Mouse (Mus musculus): ENCODE measurements around the gene Mapk1. TPM values are rescaled to one million over a fixed set of nuclear protein-coding genes. Genes with fewer than 3 reads are reported as not detected.
"Not testable (repeated sequence)": the region's sequence is repeated elsewhere in the genome, so short reads cannot be mapped to it uniquely, and the experiment has no call there.

Gene Mapk1
- polyA plus RNA-seq, 1 experiment from 2014 or later = 147 TPM

DNA sequence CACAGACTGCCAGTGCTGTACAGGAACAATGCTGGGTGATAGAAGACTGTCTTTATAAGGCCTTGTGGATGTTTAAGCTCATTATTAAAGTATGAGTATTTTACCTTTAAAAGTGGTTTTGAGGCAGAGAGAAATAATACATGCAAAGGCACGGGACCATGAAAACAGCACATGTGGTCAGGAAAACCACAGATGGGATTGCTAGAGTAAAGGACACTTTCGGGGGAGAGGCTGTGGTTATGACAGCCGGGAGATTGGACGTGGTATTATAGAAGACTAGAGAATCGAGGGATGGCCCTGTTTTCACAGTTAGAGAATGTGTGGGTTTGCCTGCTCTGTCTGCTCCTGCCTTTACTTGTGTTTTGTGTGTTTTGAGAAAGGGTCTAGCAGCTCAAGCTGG is 5.7 kb downstream of the Mapk1 start:
- no peak overlapping the region for H3K27ac ChIP-seq (replicated peaks)
- H3K4me3 ChIP-seq = no peak overlapping the region
- H3K4me1 ChIP-seq = peaks cover 19% of the 10 kb centered on the region
- no peaks in the 10 kb centered on the region for H3K27me3 ChIP-seq (ENCODE audit: low read depth, poor library complexity, severe bottlenecking)
- 93% methylated on average over 5 of the region's 5 CpGs for WGBS
- no peak for DNase-seq (ENCODE audit: low spot score)
- H3K9me3 ChIP-seq (replicated peaks) = no peaks in the 10 kb centered on the region
- peaks cover 67% of the 10 kb centered on the region for H3K36me3 ChIP-seq

DNA sequence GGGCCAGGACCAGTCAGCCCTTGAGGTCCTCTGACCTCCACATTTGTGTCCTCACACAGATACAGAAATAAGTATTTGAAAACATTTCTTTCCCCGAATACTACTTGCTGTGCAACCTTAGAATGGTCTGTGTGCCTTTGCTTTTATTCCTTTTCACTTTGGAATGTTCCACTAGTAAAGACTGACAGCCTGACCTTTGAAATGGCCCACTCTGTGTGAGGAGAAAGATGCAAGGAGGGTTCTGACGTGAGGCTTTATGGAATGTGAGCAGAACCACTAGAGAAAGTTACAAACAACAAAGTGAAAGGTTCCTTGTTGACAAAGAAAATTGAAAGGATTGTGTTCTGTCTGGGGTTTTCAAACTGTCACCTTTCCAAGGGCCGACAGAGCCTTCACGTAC is 6.8 kb downstream of the Mapk1 start:
- peaks cover 78% of the 10 kb centered on the region for H3K36me3 ChIP-seq
- WGBS = 85% methylated on average over 4 of the region's 4 CpGs

DNA sequence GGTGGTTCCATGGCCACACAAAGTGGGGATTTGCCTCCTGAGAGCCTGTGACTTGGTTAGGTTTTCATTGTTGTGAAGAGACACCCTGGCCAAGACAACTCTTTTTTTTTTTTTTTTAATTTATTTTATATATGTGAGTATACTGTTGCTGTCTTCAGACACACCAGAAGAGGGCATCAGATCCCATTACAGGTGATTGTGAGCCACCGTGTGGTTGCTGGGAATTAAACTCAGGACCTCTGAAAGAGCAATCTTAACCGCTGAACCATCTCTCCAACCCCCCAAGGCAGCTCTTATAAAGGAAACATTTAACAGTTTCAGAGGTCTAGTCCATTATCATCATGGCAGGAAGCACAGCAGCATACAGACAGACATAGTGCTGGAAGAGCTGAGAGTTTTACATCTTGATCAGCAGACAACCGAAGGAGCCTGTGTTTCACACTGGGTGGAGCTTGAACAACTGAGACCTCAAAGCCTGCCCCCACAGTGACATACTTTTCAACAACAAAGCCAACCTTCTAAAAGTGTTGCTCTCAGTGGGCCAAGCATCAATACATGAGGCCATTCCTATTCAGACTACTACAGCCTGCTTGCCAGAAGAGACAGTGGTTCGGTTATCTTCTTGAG is 11.4 kb downstream of the Mapk1 start:
- no peaks in the 10 kb centered on the region for H3K27me3 ChIP-seq (ENCODE audit: low read depth, poor library complexity, severe bottlenecking)
- DNase-seq (ENCODE audit: low spot score) = no peak
- WGBS = 92% methylated on average over 4 of the region's 4 CpGs
- H3K36me3 ChIP-seq = peaks cover 51% of the 10 kb centered on the region
- H3K4me1 ChIP-seq = no peaks in the 10 kb centered on the region
- no peak overlapping the region for H3K4me3 ChIP-seq
- H3K27ac ChIP-seq (replicated peaks) = no peak overlapping the region
- no peaks in the 10 kb centered on the region for H3K9me3 ChIP-seq (replicated peaks)

More for the DNA sequence above, 6.8 kb downstream of the Mapk1 start:
- Histone ChIP-seq H3K9me3 (replicated peaks) (no peaks in the 10 kb centered on the region), H3K27me3 (ENCODE audit: low read depth, poor library complexity, severe bottlenecking) (no peaks in the 10 kb centered on the region), H3K4me1 (peaks cover 11% of the 10 kb centered on the region), H3K27ac (replicated peaks) (no peak overlapping the region), H3K4me3 (no peak overlapping the region)
- DNase-seq (ENCODE audit: low spot score) = no peak

DNA sequence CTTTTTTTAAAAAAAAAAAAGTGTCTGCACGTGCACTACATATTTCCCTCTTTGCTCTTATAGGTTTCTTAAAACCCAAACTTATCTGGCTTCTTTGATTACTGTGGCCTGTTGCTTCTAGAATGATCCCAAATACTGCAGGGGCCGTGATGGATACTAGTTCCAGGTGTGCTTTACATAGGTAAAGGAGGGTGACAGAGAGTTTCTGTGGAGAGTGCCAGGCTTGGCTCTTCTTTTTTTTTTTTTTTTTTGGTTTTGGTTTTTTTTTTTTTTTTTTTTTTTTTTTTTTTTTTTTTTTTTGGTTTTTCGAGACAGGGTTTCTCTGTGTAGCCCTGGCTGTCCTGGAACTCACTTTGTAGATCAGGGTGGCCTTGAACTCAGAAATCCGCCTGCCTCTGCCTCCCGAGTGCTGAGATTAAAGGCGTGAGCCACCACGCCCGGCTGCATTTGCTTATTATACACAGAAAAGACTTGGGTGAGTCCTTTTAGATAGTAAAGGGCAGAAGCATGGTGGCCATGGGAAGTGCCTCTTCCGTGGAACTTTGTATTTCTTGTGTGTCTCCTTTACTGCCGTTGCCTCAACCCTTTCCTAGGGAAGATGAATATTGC is 13.0 kb downstream of the Mapk1 start:
- H3K9me3 ChIP-seq (replicated peaks); H3K27ac ChIP-seq (replicated peaks); H3K4me1 ChIP-seq; DNase-seq (ENCODE audit: low spot score); H3K4me3 ChIP-seq; H3K27me3 ChIP-seq (ENCODE audit: low read depth, poor library complexity, severe bottlenecking): not testable (repeated sequence)
- 95% methylated on average over 10 of the region's 10 CpGs for WGBS
- H3K36me3 ChIP-seq = peaks cover 57% of the 10 kb centered on the region

DNA sequence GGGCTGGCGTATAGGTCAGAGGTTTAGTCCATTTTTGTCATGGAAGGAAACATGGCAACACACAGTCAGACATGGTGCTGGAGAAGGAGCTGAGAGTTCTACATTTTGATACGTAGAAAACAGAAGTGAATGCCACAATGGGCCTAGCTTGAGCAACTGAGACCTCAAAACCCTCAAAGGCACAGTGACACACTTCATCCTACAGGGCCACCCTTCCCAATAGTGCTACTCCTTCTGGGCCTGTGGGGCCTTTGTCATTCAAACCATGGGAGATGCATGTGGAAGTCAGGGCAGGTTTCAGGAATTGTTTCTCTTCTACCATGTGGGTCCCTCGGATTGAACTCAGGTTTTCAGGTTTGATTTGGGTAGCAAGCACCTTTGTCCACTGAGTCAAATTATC is 17.9 kb downstream of the Mapk1 start:
- Histone ChIP-seq H3K36me3 (peaks cover 29% of the 10 kb centered on the region), H3K27me3 (ENCODE audit: low read depth, poor library complexity, severe bottlenecking) (no peaks in the 10 kb centered on the region), H3K4me3 (no peak overlapping the region), H3K9me3 (replicated peaks) (no peaks in the 10 kb centered on the region), H3K27ac (replicated peaks) (no peak overlapping the region), H3K4me1 (no peaks in the 10 kb centered on the region)
- 86% methylated on average over 3 of the region's 3 CpGs for WGBS
- DNase-seq (ENCODE audit: low spot score) = no peak

DNA sequence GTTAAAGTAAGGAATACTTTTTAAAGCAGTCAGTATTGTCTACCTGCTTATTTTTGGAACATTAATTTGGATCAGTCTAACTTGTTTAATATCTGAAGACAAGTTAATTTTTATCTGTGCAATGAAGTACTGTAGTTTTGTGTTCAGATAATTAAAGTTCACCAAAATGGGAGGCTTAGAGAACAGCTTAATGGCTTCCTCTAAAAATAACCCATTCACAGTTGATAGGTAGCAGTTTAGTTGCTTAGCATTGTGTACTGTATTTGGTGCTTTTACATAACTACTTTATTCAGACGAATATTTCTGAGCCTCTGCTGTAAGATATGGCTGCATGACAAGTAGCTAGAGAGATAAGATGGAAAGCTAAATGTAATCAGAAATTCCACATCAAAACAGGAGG is 23.9 kb downstream of the Mapk1 start:
- Histone ChIP-seq H3K4me1 (no peaks in the 10 kb centered on the region), H3K27ac (replicated peaks) (no peak overlapping the region), H3K27me3 (ENCODE audit: low read depth, poor library complexity, severe bottlenecking) (no peaks in the 10 kb centered on the region), H3K36me3 (peaks cover 37% of the 10 kb centered on the region), H3K4me3 (no peak overlapping the region), H3K9me3 (replicated peaks) (no peaks in the 10 kb centered on the region)
- no peak for DNase-seq (ENCODE audit: low spot score)
- 92% methylated on average over 1 of the region's 1 CpGs for WGBS

DNA sequence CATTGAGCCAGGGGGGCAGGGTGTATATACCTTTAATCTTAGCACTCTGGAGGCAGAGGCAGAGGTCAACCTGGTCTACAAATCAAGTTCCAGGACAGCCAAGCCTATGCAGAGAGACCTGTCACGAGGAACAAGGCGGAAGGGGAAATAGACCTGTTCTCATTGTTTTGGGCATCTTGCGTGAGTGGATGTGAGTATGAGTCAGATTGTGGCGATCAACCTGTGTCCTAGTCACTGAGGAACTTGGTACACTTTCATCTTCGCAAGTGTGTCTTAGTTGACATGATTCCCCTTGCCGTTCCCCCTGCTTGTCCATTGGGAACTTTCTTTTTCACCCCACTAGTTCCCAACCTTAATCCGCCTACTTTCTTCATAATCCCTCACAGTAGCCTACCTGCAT is 26.9 kb downstream of the Mapk1 start:
- Histone ChIP-seq H3K4me3 (no peak overlapping the region), H3K4me1 (no peaks in the 10 kb centered on the region), H3K27me3 (ENCODE audit: low read depth, poor library complexity, severe bottlenecking) (no peaks in the 10 kb centered on the region), H3K36me3 (peaks cover 49% of the 10 kb centered on the region), H3K27ac (replicated peaks) (no peak overlapping the region), H3K9me3 (replicated peaks) (no peaks in the 10 kb centered on the region)
- WGBS = 96% methylated on average over 7 of the region's 7 CpGs
- no peak for DNase-seq (ENCODE audit: low spot score)

DNA sequence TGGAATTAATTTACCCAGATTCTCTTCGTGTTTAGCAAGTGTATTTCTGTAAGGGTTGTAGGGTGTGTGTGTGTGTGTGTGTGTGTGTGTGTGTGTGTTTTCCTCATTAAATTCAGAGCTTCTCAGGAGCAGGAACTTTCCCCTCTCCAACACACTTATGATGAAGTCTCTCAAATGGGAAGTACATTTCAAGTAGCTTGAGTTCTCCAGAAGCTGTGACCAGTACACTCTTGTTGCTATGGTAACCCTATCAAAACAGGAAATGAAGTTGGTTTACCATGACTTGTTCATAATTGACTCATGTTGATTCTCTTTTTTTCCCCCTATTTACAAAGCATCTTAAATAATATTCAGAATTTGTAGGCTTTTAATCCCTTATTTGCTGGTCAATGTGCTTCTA is 29.4 kb downstream of the Mapk1 start:
- Histone ChIP-seq H3K36me3 (peaks cover 66% of the 10 kb centered on the region), H3K27ac (replicated peaks) (no peak overlapping the region), H3K9me3 (replicated peaks) (no peaks in the 10 kb centered on the region), H3K4me1 (no peaks in the 10 kb centered on the region), H3K27me3 (ENCODE audit: low read depth, poor library complexity, severe bottlenecking) (no peaks in the 10 kb centered on the region), H3K4me3 (no peak overlapping the region)
- WGBS = 94% methylated on average over 1 of the region's 1 CpGs
- DNase-seq (ENCODE audit: low spot score) = no peak

DNA sequence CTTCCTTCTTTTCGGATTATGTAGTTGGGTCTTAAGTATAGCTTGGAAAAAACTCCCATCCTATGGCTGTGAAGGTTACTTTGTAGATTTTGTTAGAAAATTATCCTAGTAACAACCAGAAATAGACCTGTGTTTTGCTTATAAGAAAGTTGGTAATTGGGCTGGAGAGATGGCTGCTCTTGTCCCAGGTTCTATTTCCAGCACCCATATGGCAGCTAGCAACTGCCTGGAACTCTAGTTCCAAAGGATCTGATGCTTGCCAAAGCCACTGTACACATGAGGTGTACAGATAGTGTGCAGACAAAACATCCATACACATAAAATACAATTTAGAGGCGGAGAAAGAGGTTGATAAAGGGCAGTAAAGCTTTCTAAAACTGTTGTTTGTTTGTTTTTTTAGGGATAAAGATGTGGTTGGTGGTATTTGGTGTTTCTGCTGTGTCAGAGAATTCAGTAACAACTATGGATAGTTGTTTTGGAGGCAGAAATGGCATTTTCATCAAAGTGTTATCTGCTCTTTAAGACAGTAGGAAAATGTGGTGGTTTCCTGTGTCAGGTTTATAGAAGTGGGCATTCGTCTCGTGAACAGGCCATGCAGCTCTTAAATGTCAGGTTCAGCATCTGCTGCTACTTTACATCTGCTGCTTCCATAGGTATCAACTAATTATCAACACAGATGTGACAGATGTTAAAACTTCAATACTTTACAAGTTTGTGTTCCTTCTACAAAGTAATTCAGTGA is 32.1 kb downstream of the Mapk1 start:
- Histone ChIP-seq H3K4me1 (no peaks in the 10 kb centered on the region), H3K27ac (replicated peaks) (no peak overlapping the region), H3K4me3 (no peak overlapping the region), H3K27me3 (ENCODE audit: low read depth, poor library complexity, severe bottlenecking) (no peaks in the 10 kb centered on the region), H3K9me3 (replicated peaks) (no peaks in the 10 kb centered on the region), H3K36me3 (peaks cover 74% of the 10 kb centered on the region)
- DNase-seq (ENCODE audit: low spot score) = no peak
- WGBS = 89% methylated on average over 4 of the region's 4 CpGs

DNA sequence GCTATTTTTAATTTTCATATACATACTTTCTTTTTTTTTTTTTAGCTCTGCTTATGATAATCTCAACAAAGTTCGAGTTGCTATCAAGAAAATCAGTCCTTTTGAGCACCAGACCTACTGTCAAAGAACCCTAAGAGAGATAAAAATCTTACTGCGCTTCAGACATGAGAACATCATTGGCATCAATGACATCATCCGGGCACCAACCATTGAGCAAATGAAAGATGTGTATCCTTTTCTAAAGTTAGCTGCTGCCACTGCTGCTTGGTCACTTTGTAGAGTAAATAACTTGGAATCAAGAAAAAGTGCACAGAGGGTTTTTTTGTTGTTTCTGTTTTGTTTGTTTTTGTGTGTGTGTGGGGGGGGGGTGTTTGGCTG is 32.7 kb downstream of the Mapk1 start:
- Histone ChIP-seq H3K9me3 (replicated peaks) (no peaks in the 10 kb centered on the region), H3K27me3 (ENCODE audit: low read depth, poor library complexity, severe bottlenecking) (no peaks in the 10 kb centered on the region), H3K27ac (replicated peaks) (no peak overlapping the region), H3K4me1 (no peaks in the 10 kb centered on the region), H3K36me3 (peaks cover 80% of the 10 kb centered on the region), H3K4me3 (no peak overlapping the region)
- WGBS = 94% methylated on average over 3 of the region's 3 CpGs
- DNase-seq (ENCODE audit: low spot score) = no peak

DNA sequence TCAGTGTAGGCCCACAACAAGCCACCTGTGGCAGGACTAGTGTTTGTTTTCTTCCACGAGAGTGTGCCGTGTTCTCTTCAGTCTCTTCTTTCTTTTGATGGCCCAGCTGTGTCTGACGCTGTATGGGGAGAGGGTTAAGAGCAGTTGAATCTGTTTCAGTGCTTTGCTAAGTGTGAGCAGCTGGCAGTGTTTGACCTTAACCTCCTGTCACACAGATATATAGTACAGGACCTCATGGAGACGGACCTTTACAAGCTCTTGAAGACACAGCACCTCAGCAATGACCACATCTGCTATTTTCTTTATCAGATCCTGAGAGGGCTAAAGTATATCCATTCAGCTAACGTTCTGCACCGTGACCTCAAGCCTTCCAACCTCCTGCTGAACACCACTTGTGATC is 34.9 kb downstream of the Mapk1 start:
- no peak for DNase-seq (ENCODE audit: low spot score)
- 89% methylated on average over 6 of the region's 6 CpGs for WGBS
- H3K36me3 ChIP-seq = peaks cover 80% of the 10 kb centered on the region

DNA sequence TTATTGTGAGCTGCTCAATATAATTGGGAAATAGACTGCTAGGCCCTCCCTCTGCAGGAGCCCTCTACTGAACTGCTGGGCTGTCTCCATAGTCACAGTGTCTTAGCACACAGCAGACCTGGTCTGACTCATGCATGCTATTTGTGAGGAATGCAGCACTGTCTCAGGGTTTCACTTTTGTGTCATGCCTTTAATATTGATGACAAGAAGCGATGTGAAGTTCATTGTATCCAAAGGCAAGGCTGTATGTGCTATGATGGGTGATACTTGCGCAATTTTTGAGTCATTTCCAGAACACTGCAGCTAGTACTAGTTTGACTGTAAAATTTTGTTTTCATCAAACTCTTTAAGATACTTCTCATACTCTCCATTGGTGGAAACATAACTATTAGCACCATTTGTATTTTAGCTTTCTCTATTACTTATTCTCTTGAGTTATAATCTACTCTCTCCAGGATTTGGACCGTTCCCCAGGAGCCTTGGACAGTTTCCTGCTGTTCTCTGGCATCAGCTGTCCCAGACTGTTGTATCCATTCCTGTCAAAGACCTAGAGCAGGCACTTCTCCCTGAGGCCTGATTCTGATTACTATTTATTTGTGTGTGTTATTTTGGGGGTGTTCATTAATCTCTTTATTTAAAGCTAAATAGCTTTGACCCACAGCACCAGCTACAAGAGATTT is 41.4 kb downstream of the Mapk1 start:
- H3K27ac ChIP-seq (replicated peaks) = no peak overlapping the region
- H3K4me3 ChIP-seq = no peak overlapping the region
- no peaks in the 10 kb centered on the region for H3K9me3 ChIP-seq (replicated peaks)
- no peaks in the 10 kb centered on the region for H3K27me3 ChIP-seq (ENCODE audit: low read depth, poor library complexity, severe bottlenecking)
- peaks cover 97% of the 10 kb centered on the region for H3K36me3 ChIP-seq
- WGBS = over 99% methylated on average over 3 of the region's 3 CpGs
- DNase-seq (ENCODE audit: low spot score) = no peak
- H3K4me1 ChIP-seq = no peaks in the 10 kb centered on the region

More for the DNA sequence above, 34.9 kb downstream of the Mapk1 start:
- H3K27ac ChIP-seq (replicated peaks) = no peak overlapping the region
- no peak overlapping the region for H3K4me3 ChIP-seq
- no peaks in the 10 kb centered on the region for H3K4me1 ChIP-seq
- H3K9me3 ChIP-seq (replicated peaks) = no peaks in the 10 kb centered on the region
- no peaks in the 10 kb centered on the region for H3K27me3 ChIP-seq (ENCODE audit: low read depth, poor library complexity, severe bottlenecking)

All from midbrain, embryonic 10.5 days (tissue).